Mouse (Mus musculus) spleen, adult 2 months (tissue): Measurements from ENCODE around the gene Slc13a3.

Experiments
- CTCF ChIP-seq: fragments of 200-500 bp; IDR thresholded peaks from 2 replicates; pipeline ENCODE4 v1.5.1; 2011; ENCODE audit warnings: mild to moderate bottlenecking, inconsistent platforms; ENCODE audit not compliant: insufficient read depth, insufficient read length, insufficient replicate concordance; ENCODE audit errors: extremely low read depth
- POLR2A ChIP-seq: fragments of 200-500 bp; IDR thresholded peaks from 2 replicates; pipeline ENCODE4 v1.6.1; 2011; ENCODE audit warnings: low read depth, low read length, inconsistent platforms

- TF ChIP-seq CTCF (no peak), POLR2A (no peak)
These were observed 30.0 kb downstream of the Slc13a3 start for GRCm38 (mm10) chr2:165442981-165443380.
